Mouse (Mus musculus): Measurements from ENCODE around the gene Ms4a4c. TPM values are rescaled to one million over a fixed set of nuclear protein-coding genes. Genes with fewer than 3 reads are reported as not detected.

Gene Ms4a4c
- total RNA-seq (2014; rRNA removed; ENCODE audit: low replicate concordance) (0.46 TPM in 1 of 2 replicates, not detected in the other), polyA plus RNA-seq (2015; fragmentation: Nextera tagmentation; extraction: Ambion mirVana) (0.65 and 0.94 TPM in 2 replicates)

DNA sequence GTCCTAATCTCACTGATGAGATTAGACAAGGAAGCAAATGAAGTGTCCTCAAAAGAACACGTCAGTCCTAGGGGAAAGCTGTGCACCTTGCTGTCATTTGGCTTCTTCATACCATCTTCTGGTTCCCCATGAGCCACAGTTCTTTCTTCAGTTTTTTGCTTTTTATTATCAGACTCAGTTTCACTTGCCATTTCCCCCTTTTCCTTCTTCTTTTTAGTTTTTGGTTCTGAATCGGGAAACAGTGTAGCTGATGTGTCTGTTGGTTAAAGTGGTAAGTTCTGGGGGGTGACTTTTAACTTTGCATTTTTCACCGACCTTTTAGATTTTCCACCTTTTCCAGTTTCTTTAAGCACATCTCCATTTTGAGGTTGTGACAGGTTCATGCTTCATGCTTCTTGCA, at the start of gene Ms4a4c:
Gene Ms4a4c, plus strand, starts transcription at position 244 of the 400 bp plus-strand sequence.
- no peak within 1 kb of the TSS for H3K4me3 ChIP-seq (ENCODE audit: low read depth, low read length)
- no peak within 1 kb of the TSS for H3K27ac ChIP-seq (ENCODE audit: low read depth)
- 73% methylated on average over 3 of the region's 3 CpGs for WGBS
- no peak for TF ChIP-seq CTCF (IDR thresholded peaks at IDR 0.05; ENCODE audit: low read depth)
- no peak within 1 kb of the TSS for H3K9ac ChIP-seq (replicated peaks; ENCODE audit: low read depth, low read length)
- no peak for ATAC-seq (ENCODE audit: insufficient read depth, low read depth)
- H3K36me3 ChIP-seq (replicated peaks; ENCODE audit: control insufficient read depth, insufficient read depth, low read length), result no peaks in the 10 kb centered on the region
- DNase-seq (ENCODE audit: low spot score), result no peak
- no peaks in the 10 kb centered on the region for H3K9me3 ChIP-seq (replicated peaks; ENCODE audit: control insufficient read depth, low read length)
- H3K27me3 ChIP-seq (ENCODE audit: control insufficient read depth, insufficient read depth, low read length), result no peaks in the 10 kb centered on the region
- H3K4me2 ChIP-seq (ENCODE audit: low read depth, low read length), result no peak within 1 kb of the TSS
- no peaks in the 10 kb centered on the region for H3K4me1 ChIP-seq (ENCODE audit: control insufficient read depth, insufficient read depth)

- Histone ChIP-seq H3K9ac (replicated peaks; ENCODE audit: low read depth, low read length) (no peak overlapping the region), H3K4me1 (ENCODE audit: control insufficient read depth, insufficient read depth) (no peaks in the 10 kb centered on the region), H3K27me3 (ENCODE audit: control insufficient read depth, insufficient read depth, low read length) (no peaks in the 10 kb centered on the region), H3K9me3 (replicated peaks; ENCODE audit: control insufficient read depth, low read length) (no peaks in the 10 kb centered on the region), H3K4me3 (ENCODE audit: low read depth, low read length) (no peak overlapping the region), H3K4me2 (ENCODE audit: low read depth, low read length) (no peak overlapping the region), H3K36me3 (replicated peaks; ENCODE audit: control insufficient read depth, insufficient read depth, low read length) (no peaks in the 10 kb centered on the region), H3K27ac (ENCODE audit: low read depth) (no peak overlapping the region)
- 73% methylated on average over 7 of the region's 7 CpGs for WGBS
- TF ChIP-seq EP300 (IDR thresholded peaks at IDR 0.05; ENCODE audit: low read depth) (no peak), CTCF (IDR thresholded peaks at IDR 0.05; ENCODE audit: low read depth) (no peak)
- ATAC-seq (ENCODE audit: insufficient read depth, low read depth) (no peak), DNase-seq (ENCODE audit: low spot score) (no peak)
Measured at GRCm38 (mm10) chr19:11355730-11356129, 48.8 kb upstream of the Ms4a4c start.

GRCm38 (mm10) chr19:11360106-11360505, 44.5 kb upstream of the Ms4a4c start:
- Histone ChIP-seq H3K4me2 (ENCODE audit: low read depth, low read length) (no peak overlapping the region), H3K27me3 (ENCODE audit: control insufficient read depth, insufficient read depth, low read length) (no peaks in the 10 kb centered on the region), H3K36me3 (replicated peaks; ENCODE audit: control insufficient read depth, insufficient read depth, low read length) (no peaks in the 10 kb centered on the region), H3K9ac (replicated peaks; ENCODE audit: low read depth, low read length) (no peak overlapping the region), H3K4me3 (ENCODE audit: low read depth, low read length) (no peak overlapping the region), H3K4me1 (ENCODE audit: control insufficient read depth, insufficient read depth) (no peaks in the 10 kb centered on the region), H3K9me3 (replicated peaks; ENCODE audit: control insufficient read depth, low read length) (no peaks in the 10 kb centered on the region), H3K27ac (ENCODE audit: low read depth) (no peak overlapping the region)
- WGBS, result 38% methylated on average over 3 of the region's 3 CpGs
- peak; percentile 24 for TF ChIP-seq CTCF (IDR thresholded peaks at IDR 0.05; ENCODE audit: low read depth)
- no peak for TF ChIP-seq EP300 (IDR thresholded peaks at IDR 0.05; ENCODE audit: low read depth)
- DNase-seq (ENCODE audit: low spot score), result no peak
- no peak for ATAC-seq (ENCODE audit: insufficient read depth, low read depth)

- no peak overlapping the region for H3K27ac ChIP-seq (ENCODE audit: low read depth)
- TF ChIP-seq EP300 (IDR thresholded peaks at IDR 0.05; ENCODE audit: low read depth), result no peak
- TF ChIP-seq CTCF (IDR thresholded peaks at IDR 0.05; ENCODE audit: low read depth), result no peak
- H3K4me1 ChIP-seq (ENCODE audit: control insufficient read depth, insufficient read depth), result no peaks in the 10 kb centered on the region
- DNase-seq (ENCODE audit: low spot score) (no peak), ATAC-seq (ENCODE audit: insufficient read depth, low read depth) (no peak)
- H3K4me2 ChIP-seq (ENCODE audit: low read depth, low read length), result no peak overlapping the region
- H3K36me3 ChIP-seq (replicated peaks; ENCODE audit: control insufficient read depth, insufficient read depth, low read length), result no peaks in the 10 kb centered on the region
- H3K4me3 ChIP-seq (ENCODE audit: low read depth, low read length), result no peak overlapping the region
- H3K9ac ChIP-seq (replicated peaks; ENCODE audit: low read depth, low read length), result no peak overlapping the region
- H3K27me3 ChIP-seq (ENCODE audit: control insufficient read depth, insufficient read depth, low read length), result no peaks in the 10 kb centered on the region
- no peaks in the 10 kb centered on the region for H3K9me3 ChIP-seq (replicated peaks; ENCODE audit: control insufficient read depth, low read length)
Measured at GRCm38 (mm10) chr19:11362002-11362401, 42.6 kb upstream of the Ms4a4c start.

DNA sequence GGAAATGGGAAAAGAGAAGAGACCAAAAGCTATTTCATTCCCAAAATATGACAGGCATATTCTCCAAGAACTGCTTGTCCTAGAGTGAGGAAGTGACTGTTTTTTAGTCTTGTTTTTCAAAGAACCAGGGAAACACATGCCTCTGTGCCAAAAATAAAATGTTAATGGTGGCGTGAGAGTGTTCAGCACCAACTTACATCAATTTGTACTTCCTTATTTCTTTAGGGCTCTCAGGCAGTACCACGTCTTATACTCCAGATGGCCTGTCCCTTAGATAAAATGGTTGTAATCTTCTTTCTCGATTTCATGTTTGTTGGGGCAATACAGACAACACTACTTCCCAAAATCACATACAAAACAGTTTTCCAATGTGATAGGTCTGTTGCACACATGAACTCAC, 36.3 kb upstream of the Ms4a4c start:
- DNase-seq (ENCODE audit: low spot score), result no peak
- TF ChIP-seq EP300 (IDR thresholded peaks at IDR 0.05; ENCODE audit: low read depth) (no peak), CTCF (IDR thresholded peaks at IDR 0.05; ENCODE audit: low read depth) (no peak)
- no peak for ATAC-seq (ENCODE audit: insufficient read depth, low read depth)

DNA sequence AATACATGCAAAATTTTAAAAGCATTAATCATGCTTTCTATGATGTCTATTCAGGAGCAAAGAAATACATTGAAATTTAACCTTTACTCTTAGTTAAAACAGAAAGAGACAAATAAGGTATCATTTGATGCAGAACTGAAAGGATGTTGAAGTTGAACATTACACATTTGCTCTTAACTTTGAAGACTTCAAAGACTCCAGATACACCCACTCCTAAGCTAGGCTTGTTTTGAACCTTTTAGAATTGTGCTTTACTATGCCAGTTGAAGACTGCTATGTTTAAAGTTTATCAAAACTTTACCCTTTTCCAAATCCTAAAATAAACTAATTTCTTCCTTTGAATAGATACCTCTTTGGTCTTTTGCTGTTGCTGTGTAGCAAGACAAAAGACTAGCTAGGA, 33.4 kb upstream of the Ms4a4c start:
- no peak for TF ChIP-seq CTCF (IDR thresholded peaks at IDR 0.05; ENCODE audit: low read depth)
- no peak for TF ChIP-seq EP300 (IDR thresholded peaks at IDR 0.05; ENCODE audit: low read depth)
- no peaks in the 10 kb centered on the region for H3K36me3 ChIP-seq (replicated peaks; ENCODE audit: control insufficient read depth, insufficient read depth, low read length)
- ATAC-seq (ENCODE audit: insufficient read depth, low read depth), result no peak
- no peak for DNase-seq (ENCODE audit: low spot score)
- H3K9ac ChIP-seq (replicated peaks; ENCODE audit: low read depth, low read length), result no peak overlapping the region
- no peak overlapping the region for H3K4me3 ChIP-seq (ENCODE audit: low read depth, low read length)
- no peaks in the 10 kb centered on the region for H3K4me1 ChIP-seq (ENCODE audit: control insufficient read depth, insufficient read depth)
- H3K9me3 ChIP-seq (replicated peaks; ENCODE audit: control insufficient read depth, low read length), result no peaks in the 10 kb centered on the region
- H3K4me2 ChIP-seq (ENCODE audit: low read depth, low read length), result no peak overlapping the region
- no peaks in the 10 kb centered on the region for H3K27me3 ChIP-seq (ENCODE audit: control insufficient read depth, insufficient read depth, low read length)
- H3K27ac ChIP-seq (ENCODE audit: low read depth), result no peak overlapping the region

More for the DNA sequence above, 36.3 kb upstream of the Ms4a4c start:
- no peaks in the 10 kb centered on the region for H3K27me3 ChIP-seq (ENCODE audit: control insufficient read depth, insufficient read depth, low read length)
- H3K4me1 ChIP-seq (ENCODE audit: control insufficient read depth, insufficient read depth), result no peaks in the 10 kb centered on the region
- 57% methylated on average over 3 of the region's 3 CpGs for WGBS
- H3K9ac ChIP-seq (replicated peaks; ENCODE audit: low read depth, low read length), result no peak overlapping the region
- no peak overlapping the region for H3K27ac ChIP-seq (ENCODE audit: low read depth)
- H3K4me3 ChIP-seq (ENCODE audit: low read depth, low read length), result no peak overlapping the region
- H3K9me3 ChIP-seq (replicated peaks; ENCODE audit: control insufficient read depth, low read length), result no peaks in the 10 kb centered on the region
- no peaks in the 10 kb centered on the region for H3K36me3 ChIP-seq (replicated peaks; ENCODE audit: control insufficient read depth, insufficient read depth, low read length)
- H3K4me2 ChIP-seq (ENCODE audit: low read depth, low read length), result no peak overlapping the region

Measured in heart, postnatal 0 days (tissue).